In the genomic region with DNA sequence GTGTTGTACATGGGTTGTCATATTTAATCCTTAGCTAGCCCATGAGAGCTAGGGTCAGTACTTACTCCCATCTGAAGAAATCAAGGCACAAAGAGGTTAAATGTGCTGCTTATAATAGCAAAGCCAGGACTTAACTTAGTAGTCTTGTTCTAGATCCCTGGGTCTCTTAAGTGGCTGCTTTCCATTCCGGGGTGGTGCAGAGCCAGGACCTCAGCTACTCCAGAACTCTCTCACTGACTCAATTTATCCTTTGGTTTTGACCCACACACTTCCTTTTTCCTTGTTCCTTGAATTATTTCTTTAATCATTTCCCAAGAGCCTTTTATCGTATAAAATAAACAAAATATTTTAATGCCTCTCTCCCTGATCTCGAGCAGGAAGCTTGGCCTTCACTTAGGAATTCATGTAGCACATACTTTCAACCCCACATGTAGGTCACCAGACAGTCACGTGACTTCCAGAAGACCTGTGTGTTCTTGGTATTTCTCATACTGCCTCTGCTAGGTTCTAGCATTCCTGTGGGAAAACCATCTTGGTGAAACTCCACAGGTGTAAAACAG, we compare ENCODE assay signal across 23 mouse cellular contexts.
DNase-seq lines count a peak whose midpoint lies in the region; ATAC-seq and TF ChIP-seq lines count a peak whose summit lies in the region.
"Had no signal": no experiment of that assay in that cellular context is flagged by ENCODE, and none has a peak within 500 bp of the region (broad histone marks: within the 10 kb centered on the region; RNA-seq: fewer than 3 reads in every experiment).

No protein-coding gene starts in this region.

- no peak for TF ChIP-seq POLR2A in lung, adult 2 months (IDR thresholded peaks at IDR 0.05; ENCODE audit: borderline replicate concordance, extremely low read depth, low read depth, low read length)

- no peak for ATAC-seq in heart, embryonic 13.5 days (ENCODE audit: extremely low read depth, insufficient number of reproducible peaks, low FRiP score, low TSS enrichment)
- peak; percentile 86 for ATAC-seq in lung, postnatal 0 days
- ATAC-seq in hindbrain, postnatal 0 days = no peak
- ATAC-seq: forebrain, embryonic 13.5 days; forebrain, embryonic 16.5 days; Patski had no signal

- no peak overlapping the region for H3K4me3 ChIP-seq in heart, embryonic 13.5 days
- no peak overlapping the region for H3K4me3 ChIP-seq in lung, adult 2 months (replicated peaks; ENCODE audit: extremely low read depth, low read depth, low read length)
- no peak overlapping the region for H3K4me3 ChIP-seq in lung, postnatal 0 days (ENCODE audit: low read depth, low read length)
- H3K4me3 ChIP-seq in hindbrain, postnatal 0 days (ENCODE audit: low read length) = no peak overlapping the region
- H3K4me3 ChIP-seq: forebrain, embryonic 10.5 days; forebrain, embryonic 13.5 days; heart, embryonic 10.5 days; hindbrain, embryonic 12.5 days; hindbrain, embryonic 15.5 days had no signal

- H3K4me1 ChIP-seq in heart, embryonic 13.5 days = peaks cover 40% of the 10 kb centered on the region
- peaks cover 16% of the 10 kb centered on the region for H3K4me1 ChIP-seq in lung, adult 2 months (ENCODE audit: control insufficient read depth, insufficient read depth, low read length)
- H3K4me1 ChIP-seq in lung, postnatal 0 days (ENCODE audit: insufficient read depth, low read depth, low read length) = no peaks in the 10 kb centered on the region; the same call in 1 of the 2 replicates
- peaks cover 18% of the 10 kb centered on the region for H3K4me1 ChIP-seq in hindbrain, postnatal 0 days (ENCODE audit: insufficient read depth, low read length)

- WGBS in heart, embryonic 13.5 days = 66% methylated on average over 4 of the region's 4 CpGs
- WGBS in lung, adult 2 months = 32% methylated on average over 4 of the region's 4 CpGs
- 11% methylated on average over 4 of the region's 4 CpGs for WGBS in lung, postnatal 0 days
- 90% methylated on average over 4 of the region's 4 CpGs for WGBS in hindbrain, postnatal 0 days

- no peak overlapping the region for H3K4me2 ChIP-seq in heart, embryonic 13.5 days
- no peak overlapping the region for H3K4me2 ChIP-seq in lung, postnatal 0 days (replicated peaks; ENCODE audit: low read depth, low read length)
- no peak overlapping the region for H3K4me2 ChIP-seq in hindbrain, postnatal 0 days (ENCODE audit: low read depth, low read length)
- H3K4me2 ChIP-seq: forebrain, embryonic 13.5 days; hindbrain, embryonic 12.5 days; hindbrain, embryonic 15.5 days had no signal

- no peaks in the 10 kb centered on the region for H3K27me3 ChIP-seq in heart, embryonic 13.5 days (replicated peaks)
- no peaks in the 10 kb centered on the region for H3K27me3 ChIP-seq in lung, postnatal 0 days (replicated peaks; ENCODE audit: insufficient read depth, low read length)
- H3K27me3 ChIP-seq in hindbrain, postnatal 0 days (ENCODE audit: insufficient read depth, low read length) = no peaks in the 10 kb centered on the region
- H3K27me3 ChIP-seq: CH12.LX; forebrain, embryonic 13.5 days; hindbrain, embryonic 12.5 days; hindbrain, embryonic 15.5 days; Patski had no signal

- no peak overlapping the region for H3K9ac ChIP-seq in heart, embryonic 13.5 days
- no peak overlapping the region for H3K9ac ChIP-seq in lung, postnatal 0 days (replicated peaks; ENCODE audit: low read depth)
- H3K9ac ChIP-seq in hindbrain, postnatal 0 days (replicated peaks; ENCODE audit: low read length) = no peak overlapping the region
- H3K9ac ChIP-seq: forebrain, embryonic 13.5 days; hindbrain, embryonic 12.5 days; hindbrain, embryonic 15.5 days had no signal

- DNase-seq in heart, adult 8-10 months (ENCODE audit: low spot score) = no peak
- DNase-seq in lung, adult 18-20 months = peak; percentile 24 to 43
- no peak for DNase-seq in lung, adult 2 months
- DNase-seq in lung, postnatal 0 days (ENCODE audit: low spot score) = peak; percentile 84
- peak; percentile 49 for DNase-seq in lung, postnatal 36 days
- no peak for DNase-seq in hindbrain, postnatal 0 days (ENCODE audit: low spot score)
- DNase-seq: adrenal gland, postnatal 10 days; adrenal gland, postnatal 36 days; B cell, adult 2 months; cerebellum, adult 18-20 months; cerebellum, adult 9-10 months; gastrocnemius, postnatal 10 days; gastrocnemius, postnatal 36 days had no signal

- no peaks in the 10 kb centered on the region for H3K9me3 ChIP-seq in heart, embryonic 13.5 days
- H3K9me3 ChIP-seq in lung, postnatal 0 days (ENCODE audit: low read length) = no peaks in the 10 kb centered on the region
- no peaks in the 10 kb centered on the region for H3K9me3 ChIP-seq in hindbrain, postnatal 0 days (ENCODE audit: low read length)
- H3K9me3 ChIP-seq: forebrain, embryonic 10.5 days; forebrain, embryonic 13.5 days; G1E; heart, embryonic 10.5 days; hindbrain, embryonic 12.5 days; hindbrain, embryonic 15.5 days had no signal

- no peak for TF ChIP-seq CTCF in lung, adult 2 months (IDR thresholded peaks at IDR 0.05; ENCODE audit: insufficient read depth, low read length)
- TF ChIP-seq CTCF in lung, postnatal 0 days (IDR thresholded peaks at IDR 0.05) = no peak
- TF ChIP-seq CTCF in hindbrain, postnatal 0 days (IDR thresholded peaks at IDR 0.05; ENCODE audit: low read depth) = no peak

- H3K36me3 ChIP-seq in heart, embryonic 13.5 days = no peaks in the 10 kb centered on the region
- H3K36me3 ChIP-seq in lung, postnatal 0 days (ENCODE audit: insufficient read depth, low read length) = no peaks in the 10 kb centered on the region
- no peaks in the 10 kb centered on the region for H3K36me3 ChIP-seq in hindbrain, postnatal 0 days (ENCODE audit: insufficient read depth, low read length)
- H3K36me3 ChIP-seq: forebrain, embryonic 10.5 days; hindbrain, embryonic 12.5 days; hindbrain, embryonic 15.5 days had no signal

- TF ChIP-seq EP300 in lung, postnatal 0 days (IDR thresholded peaks at IDR 0.05) = peak; percentile 82

- H3K27ac ChIP-seq in heart, embryonic 13.5 days (replicated peaks) = 0 out of 2 replicates have a peak overlapping the region, but pooled peaks have one; percentile 15
- H3K27ac ChIP-seq in lung, postnatal 0 days (ENCODE audit: low read length) = peak overlapping the region; percentile 27
- no peak overlapping the region for H3K27ac ChIP-seq in hindbrain, postnatal 0 days
- H3K27ac ChIP-seq: forebrain, embryonic 10.5 days; forebrain, embryonic 13.5 days; heart, embryonic 10.5 days; hindbrain, embryonic 12.5 days; hindbrain, embryonic 15.5 days had no signal

Comparison
In these comparisons a context has a peak if more than half of its experiments do, and no peak if none do; other contexts are left out.
1. DNase-seq: peak in lung, adult 18-20 months (2 of 2), lung, postnatal 0 days (single experiment) and lung, postnatal 36 days (single experiment); none in heart, adult 8-10 months (single experiment), lung, adult 2 months (single experiment) and hindbrain, postnatal 0 days (single experiment).